Mouse (Mus musculus) CH12.LX (cell line): ENCODE results near the gene Ern1.

Source experiments
- CHD2 ChIP-seq: IDR thresholded peaks from 2 replicates; pipeline ENCODE4 v1.6.1; 2011; ENCODE audit warnings: low read length, improper control_type of control experiment
- EP300 ChIP-seq: IDR thresholded peaks from 2 replicates; pipeline ENCODE4 v1.6.1; 2011; ENCODE audit warnings: low read length, improper control_type of control experiment
- POLR2AphosphoS2 ChIP-seq: IDR thresholded peaks from 2 replicates; pipeline ENCODE4 v1.6.1; 2011; ENCODE audit warnings: low read depth, low read length, improper control_type of control experiment

DNA sequence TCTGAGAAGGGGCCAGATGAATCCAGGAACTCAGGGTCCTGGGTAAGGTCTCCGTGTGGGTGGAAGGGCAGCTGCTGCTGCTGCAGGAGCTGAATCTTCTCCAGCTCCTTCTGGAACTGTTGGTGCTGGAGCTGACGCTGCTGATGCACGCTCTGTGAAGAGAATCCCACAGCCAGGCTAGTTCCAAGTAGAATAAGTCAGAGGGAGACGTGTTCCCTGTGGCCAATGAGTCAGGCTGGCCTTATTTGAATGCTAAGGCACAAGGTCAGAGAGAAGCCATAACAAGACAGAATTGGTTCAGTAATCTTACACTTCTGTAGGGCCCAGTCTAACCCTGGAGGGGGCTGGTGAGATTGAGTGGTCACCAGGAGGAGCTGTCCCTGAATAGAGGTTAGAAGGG is 77.6 kb downstream of the Ern1 start:
- TF ChIP-seq CHD2 (no peak), POLR2AphosphoS2 (no peak), EP300 (no peak)
